Mouse (Mus musculus): ENCODE measurements around the gene Ryr1. TPM values are rescaled to one million over a fixed set of nuclear protein-coding genes. Genes with fewer than 3 reads are reported as not detected.

The Ryr1 gene
- polyA plus RNA-seq, 1 experiment, result 0.05 TPM

DNA sequence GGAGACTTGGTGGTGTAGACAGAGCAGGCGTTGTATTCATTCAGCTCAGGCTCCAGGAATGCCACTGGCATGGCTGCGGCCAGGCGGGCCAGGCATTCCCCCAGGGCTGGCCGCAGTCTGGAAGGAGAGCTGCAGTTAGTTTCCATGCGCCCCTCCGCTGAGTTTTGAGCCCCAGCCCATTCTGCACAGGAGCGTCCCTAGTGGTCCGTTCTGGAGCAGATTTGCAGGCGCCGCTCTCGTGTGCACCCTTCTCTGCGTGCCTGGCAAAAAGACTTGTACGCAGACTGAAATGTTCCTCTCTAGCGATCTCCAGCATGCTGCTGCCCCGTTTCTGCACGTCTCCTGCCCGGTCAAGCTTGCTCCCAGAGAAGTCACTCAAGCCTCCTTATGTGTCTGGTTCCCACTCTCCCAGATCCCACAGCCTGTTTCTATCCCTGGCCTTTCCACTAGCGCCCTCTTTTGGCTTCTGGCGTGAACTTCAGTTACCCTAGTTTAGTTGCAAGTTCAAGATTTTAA lies 63.4 kb downstream of the Ryr1 start:
- no peak overlapping the region for H3K27ac ChIP-seq (ENCODE audit: insufficient read depth, low read depth, low read length)
- no peaks in the 10 kb centered on the region for H3K36me3 ChIP-seq (ENCODE audit: control insufficient read depth, insufficient read depth, low read length)
- WGBS, result 16% methylated on average over 19 of the region's 19 CpGs
- peak; percentile 45; the same call in 1 of the 2 replicates for TF ChIP-seq CTCF (IDR thresholded peaks at IDR 0.05; ENCODE audit: extremely low read depth, insufficient read length, insufficient replicate concordance, low read depth, low read length)
- no peak for TF ChIP-seq POLR2A (IDR thresholded peaks at IDR 0.05; ENCODE audit: low read depth, low read length)
- no peak overlapping the region for H3K4me3 ChIP-seq (ENCODE audit: low read depth, low read length)
- H3K27me3 ChIP-seq (ENCODE audit: control insufficient read depth, insufficient read depth, low read length), result no peaks in the 10 kb centered on the region; the same call in 1 of the 2 replicates
- no peaks in the 10 kb centered on the region for H3K4me1 ChIP-seq (ENCODE audit: control insufficient read depth, insufficient read depth, insufficient read length, low read length)

DNA sequence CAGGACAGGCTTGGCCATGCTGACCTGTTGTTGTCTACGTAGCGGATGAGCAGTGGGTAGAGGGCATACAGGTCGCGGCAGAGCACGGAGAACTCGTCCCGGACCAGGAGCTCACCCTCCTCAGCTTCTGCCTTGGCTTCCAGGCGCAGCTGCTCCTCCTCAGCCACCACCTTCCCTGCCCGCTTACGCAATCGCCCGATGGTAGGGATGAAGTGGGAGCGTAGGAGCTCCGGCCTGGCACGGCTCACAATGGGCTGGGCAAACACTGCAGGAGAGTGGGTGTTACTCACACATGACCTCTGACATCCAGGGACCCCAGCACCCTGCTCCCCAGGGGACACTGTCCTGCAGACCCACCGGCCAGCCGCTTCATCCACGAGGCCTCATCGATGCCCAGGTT lies 65.5 kb downstream of the Ryr1 start:
- H3K36me3 ChIP-seq (ENCODE audit: control insufficient read depth, insufficient read depth, low read length), result no peaks in the 10 kb centered on the region
- whole genome bisulfite sequencing, result 63% methylated on average over 19 of the region's 19 CpGs
- no peak for TF ChIP-seq POLR2A (IDR thresholded peaks at IDR 0.05; ENCODE audit: low read depth, low read length)
- TF ChIP-seq CTCF (IDR thresholded peaks at IDR 0.05; ENCODE audit: extremely low read depth, insufficient read length, insufficient replicate concordance, low read depth, low read length), result no peak
- no peaks in the 10 kb centered on the region; the same call in none of the 2 replicates for H3K27me3 ChIP-seq (ENCODE audit: control insufficient read depth, insufficient read depth, low read length)
- no peak overlapping the region for H3K4me3 ChIP-seq (ENCODE audit: low read depth, low read length)
- H3K4me1 ChIP-seq (ENCODE audit: control insufficient read depth, insufficient read depth, insufficient read length, low read length), result no peaks in the 10 kb centered on the region
- H3K27ac ChIP-seq (ENCODE audit: insufficient read depth, low read depth, low read length), result no peak overlapping the region

DNA sequence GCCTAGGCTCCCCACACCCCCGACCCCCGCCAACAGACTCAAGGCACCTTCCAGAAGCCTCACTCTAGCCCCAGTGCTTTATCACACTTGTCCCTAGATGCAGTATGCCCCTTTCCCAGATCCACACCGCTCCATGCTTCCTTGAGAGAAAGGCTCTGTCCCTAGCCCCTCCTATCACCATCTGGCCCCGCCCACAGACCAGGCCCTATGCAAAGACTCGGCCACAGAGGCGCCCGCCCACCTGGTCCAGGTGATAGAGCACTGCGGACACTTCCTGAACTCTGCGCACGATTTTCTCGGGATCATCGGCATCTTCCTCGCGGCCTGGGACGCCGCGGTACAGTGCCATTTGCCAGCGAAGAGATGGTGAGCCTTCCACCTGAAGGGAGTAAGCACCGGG lies 72.2 kb downstream of the Ryr1 start:
- 4% methylated on average over 19 of the region's 19 CpGs for WGBS
- H3K4me3 ChIP-seq (ENCODE audit: low read depth, low read length), result no peak overlapping the region

DNA sequence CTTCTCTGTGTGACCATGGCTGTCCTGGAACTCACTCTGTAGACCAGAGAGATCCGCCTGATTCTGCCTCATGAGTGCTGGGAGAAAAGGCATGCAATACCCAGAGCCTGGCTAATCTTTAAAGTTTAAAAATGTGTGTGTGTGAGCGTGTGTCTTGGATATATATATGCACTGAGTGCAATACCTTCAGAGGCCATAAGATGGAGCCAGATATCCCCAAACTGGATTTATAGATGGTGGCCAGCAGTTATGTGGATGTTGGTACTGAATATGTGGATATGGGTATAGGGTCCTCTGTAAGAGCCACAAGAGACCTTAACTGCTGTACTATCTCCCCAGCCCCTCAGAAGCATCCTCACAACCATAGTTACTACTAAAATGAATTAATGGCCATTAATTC lies 74.2 kb downstream of the Ryr1 start:
- peak; percentile 14; the same call in 1 of the 2 replicates for TF ChIP-seq CTCF (IDR thresholded peaks at IDR 0.05; ENCODE audit: extremely low read depth, insufficient read length, insufficient replicate concordance, low read depth, low read length)
- no peak for TF ChIP-seq POLR2A (IDR thresholded peaks at IDR 0.05; ENCODE audit: low read depth, low read length)
- WGBS, result 53% methylated on average over 2 of the region's 2 CpGs
- Histone ChIP-seq H3K27me3 (ENCODE audit: control insufficient read depth, insufficient read depth, low read length) (peaks cover 13% of the 10 kb centered on the region), H3K4me3 (ENCODE audit: low read depth, low read length) (no peak overlapping the region), H3K27ac (ENCODE audit: insufficient read depth, low read depth, low read length) (no peak overlapping the region), H3K36me3 (ENCODE audit: control insufficient read depth, insufficient read depth, low read length) (no peaks in the 10 kb centered on the region), H3K4me1 (ENCODE audit: control insufficient read depth, insufficient read depth, insufficient read length, low read length) (no peaks in the 10 kb centered on the region)

More for the DNA sequence above, 72.2 kb downstream of the Ryr1 start:
- Histone ChIP-seq H3K27me3 (ENCODE audit: control insufficient read depth, insufficient read depth, low read length) (peaks cover 13% of the 10 kb centered on the region), H3K36me3 (ENCODE audit: control insufficient read depth, insufficient read depth, low read length) (no peaks in the 10 kb centered on the region), H3K27ac (ENCODE audit: insufficient read depth, low read depth, low read length) (no peak overlapping the region), H3K4me1 (ENCODE audit: control insufficient read depth, insufficient read depth, insufficient read length, low read length) (no peaks in the 10 kb centered on the region)
- TF ChIP-seq POLR2A (IDR thresholded peaks at IDR 0.05; ENCODE audit: low read depth, low read length), result no peak
- TF ChIP-seq CTCF (IDR thresholded peaks at IDR 0.05; ENCODE audit: extremely low read depth, insufficient read length, insufficient replicate concordance, low read depth, low read length), result no peak

DNA sequence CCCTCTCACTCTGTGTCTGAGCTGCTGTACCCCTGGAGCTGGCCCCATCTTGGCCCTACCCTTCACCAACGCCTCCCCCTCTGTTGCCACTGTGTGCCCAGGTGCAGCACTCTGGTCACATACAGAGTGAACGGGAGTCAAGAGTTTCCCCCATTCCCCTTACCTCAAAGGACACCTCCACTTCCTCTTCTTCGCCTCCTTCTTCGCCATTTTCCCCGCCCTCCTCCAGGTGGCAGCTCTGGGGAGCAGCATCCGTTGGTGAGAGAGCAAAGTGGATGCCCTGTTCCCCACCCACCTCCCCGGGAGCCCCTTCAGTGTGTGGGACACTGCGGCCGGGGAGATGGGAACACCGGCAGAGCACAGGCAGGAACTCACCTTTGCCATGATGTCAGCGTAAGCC lies 76.4 kb downstream of the Ryr1 start:
- Histone ChIP-seq H3K4me1 (ENCODE audit: control insufficient read depth, insufficient read depth, insufficient read length, low read length) (peaks cover 3% of the 10 kb centered on the region; the same call in 1 of the 2 replicates), H3K27ac (ENCODE audit: insufficient read depth, low read depth, low read length) (no peak overlapping the region), H3K27me3 (ENCODE audit: control insufficient read depth, insufficient read depth, low read length) (peaks cover 13% of the 10 kb centered on the region), H3K36me3 (ENCODE audit: control insufficient read depth, insufficient read depth, low read length) (no peaks in the 10 kb centered on the region), H3K4me3 (ENCODE audit: low read depth, low read length) (no peak overlapping the region)
- TF ChIP-seq CTCF (IDR thresholded peaks at IDR 0.05; ENCODE audit: extremely low read depth, insufficient read length, insufficient replicate concordance, low read depth, low read length) (no peak), POLR2A (IDR thresholded peaks at IDR 0.05; ENCODE audit: low read depth, low read length) (no peak)
- 72% methylated on average over 11 of the region's 11 CpGs for WGBS

DNA sequence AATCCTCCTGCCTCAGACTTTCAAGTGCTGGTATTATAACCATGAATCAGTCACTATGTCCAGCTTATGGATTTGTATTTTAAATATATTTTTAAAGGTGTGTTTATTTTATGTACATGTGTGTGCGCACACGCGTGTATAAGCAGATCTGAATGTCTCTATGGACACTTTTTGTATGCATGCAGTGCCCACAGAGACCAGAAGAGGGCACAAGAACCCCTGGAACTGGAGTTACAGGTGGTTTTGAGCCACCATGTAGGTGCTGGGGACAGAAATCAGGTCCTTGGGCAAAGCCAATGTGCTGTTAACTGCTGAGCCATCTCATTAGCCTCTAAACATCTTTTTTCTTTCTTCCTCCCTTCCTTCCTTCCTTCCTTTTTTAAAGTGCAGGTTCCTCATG lies 76.9 kb downstream of the Ryr1 start:
- H3K27ac ChIP-seq (ENCODE audit: insufficient read depth, low read depth, low read length), result no peak overlapping the region
- no peak overlapping the region for H3K4me3 ChIP-seq (ENCODE audit: low read depth, low read length)
- H3K4me1 ChIP-seq (ENCODE audit: control insufficient read depth, insufficient read depth, insufficient read length, low read length), result peaks cover 3% of the 10 kb centered on the region; the same call in 1 of the 2 replicates
- no peaks in the 10 kb centered on the region for H3K36me3 ChIP-seq (ENCODE audit: control insufficient read depth, insufficient read depth, low read length)
- H3K27me3 ChIP-seq (ENCODE audit: control insufficient read depth, insufficient read depth, low read length), result peaks cover 7% of the 10 kb centered on the region
- 78% methylated on average over 3 of the region's 3 CpGs for WGBS
- TF ChIP-seq CTCF (IDR thresholded peaks at IDR 0.05; ENCODE audit: extremely low read depth, insufficient read length, insufficient replicate concordance, low read depth, low read length), result no peak
- TF ChIP-seq POLR2A (IDR thresholded peaks at IDR 0.05; ENCODE audit: low read depth, low read length), result no peak

DNA sequence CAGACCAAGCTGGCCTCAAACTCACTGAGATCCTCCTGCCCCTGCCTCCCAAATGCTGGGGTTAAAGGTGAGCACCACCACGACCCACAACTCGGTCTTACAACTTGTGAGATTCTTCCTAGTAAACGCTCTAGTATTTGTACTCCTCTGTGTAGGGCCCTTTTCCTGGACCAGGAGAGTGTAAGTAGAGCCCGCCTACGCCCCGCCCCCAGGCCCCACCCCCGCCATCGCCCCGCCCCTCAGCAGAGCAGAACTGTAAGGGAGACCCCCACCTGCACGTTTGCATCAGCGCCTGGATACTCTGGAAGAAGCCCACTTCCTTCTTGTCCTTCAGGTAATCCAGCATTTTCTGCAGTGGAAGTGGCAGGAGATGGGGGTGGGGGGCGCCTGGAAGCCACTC lies 78.4 kb downstream of the Ryr1 start:
- H3K4me3 ChIP-seq (ENCODE audit: low read depth, low read length), result no peak overlapping the region
- WGBS, result 12% methylated on average over 12 of the region's 12 CpGs
- H3K27me3 ChIP-seq (ENCODE audit: control insufficient read depth, insufficient read depth, low read length), result peaks cover 2% of the 10 kb centered on the region; the same call in 1 of the 2 replicates
- no peak overlapping the region for H3K27ac ChIP-seq (ENCODE audit: insufficient read depth, low read depth, low read length)
- H3K36me3 ChIP-seq (ENCODE audit: control insufficient read depth, insufficient read depth, low read length), result no peaks in the 10 kb centered on the region
- peaks cover 3% of the 10 kb centered on the region for H3K4me1 ChIP-seq (ENCODE audit: control insufficient read depth, insufficient read depth, insufficient read length, low read length)
- TF ChIP-seq POLR2A (IDR thresholded peaks at IDR 0.05; ENCODE audit: low read depth, low read length) (no peak), CTCF (IDR thresholded peaks at IDR 0.05; ENCODE audit: extremely low read depth, insufficient read length, insufficient replicate concordance, low read depth, low read length) (no peak)
